Mouse (Mus musculus) CD4-positive, CD25-positive, alpha-beta regulatory T cell, adult 4 months (primary cell): ENCODE results near the gene B230307C23Rik. TPM values are rescaled to one million over a fixed set of nuclear protein-coding genes. Genes with fewer than 3 reads are reported as not detected.
"Not testable (repeated sequence)": the region's sequence is repeated elsewhere in the genome, so short reads cannot be mapped to it uniquely, and the experiment has no call there.

Experiments
- ATAC-seq: one replicate; pipeline ENCODE4 v1.8.0; 2017
- polyA plus RNA-seq, 2 experiments: library from polyadenylated mRNA; unstranded; fragments of 100-300 nt; shearing (Covaris generic); gene quantifications; one replicate each; pipeline ENCODE4 v1.2.1; 2017

The B230307C23Rik gene
- 10 to 100 TPM; 43.8 to 46.1 TPM for polyA plus RNA-seq

DNA sequence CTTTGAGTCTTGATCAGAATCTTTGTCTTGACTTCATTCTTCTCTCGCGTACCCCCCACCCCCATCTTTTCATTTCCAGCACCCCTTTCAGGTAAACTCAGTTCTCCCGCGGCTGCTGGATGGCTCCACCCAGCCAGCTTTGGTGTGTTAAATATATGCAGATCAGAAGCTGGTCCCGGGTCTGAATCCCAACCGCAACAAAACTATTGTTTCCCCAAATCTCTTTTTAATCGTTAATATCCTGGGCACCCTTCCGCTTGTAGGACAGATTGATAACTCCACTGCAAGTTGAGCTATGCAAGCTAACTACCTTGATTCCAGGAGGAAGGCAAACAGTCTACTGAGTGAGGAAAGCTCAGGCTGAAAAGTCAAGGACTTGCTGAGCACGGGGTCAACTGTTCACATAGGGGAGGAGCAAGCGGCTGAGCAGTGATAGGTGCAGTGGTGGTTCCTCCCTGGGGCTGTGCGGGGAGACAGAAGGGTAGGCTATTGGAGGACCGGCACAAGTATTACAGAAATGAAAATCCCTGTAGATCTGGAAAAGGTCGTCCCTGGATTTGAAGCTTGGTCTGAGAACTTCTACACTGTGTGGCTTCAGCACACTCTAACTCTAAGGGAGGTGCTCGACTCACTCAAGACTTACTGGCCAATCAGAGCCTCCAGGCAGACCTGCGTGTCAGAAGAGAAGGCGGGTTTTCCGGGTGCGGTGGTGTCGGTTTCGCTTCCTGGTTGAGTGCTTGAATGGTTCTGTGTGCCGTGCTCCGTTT, at the start of gene B230307C23Rik:
B230307C23Rik (plus strand) TSS at position 700 of the 767 bp plus-strand sequence.
- ATAC-seq: peak; percentile 97

- no peak for ATAC-seq
Observed at GRCm38 (mm10) chr16:97948836-97949235, 48.3 kb upstream of the B230307C23Rik start.

DNA sequence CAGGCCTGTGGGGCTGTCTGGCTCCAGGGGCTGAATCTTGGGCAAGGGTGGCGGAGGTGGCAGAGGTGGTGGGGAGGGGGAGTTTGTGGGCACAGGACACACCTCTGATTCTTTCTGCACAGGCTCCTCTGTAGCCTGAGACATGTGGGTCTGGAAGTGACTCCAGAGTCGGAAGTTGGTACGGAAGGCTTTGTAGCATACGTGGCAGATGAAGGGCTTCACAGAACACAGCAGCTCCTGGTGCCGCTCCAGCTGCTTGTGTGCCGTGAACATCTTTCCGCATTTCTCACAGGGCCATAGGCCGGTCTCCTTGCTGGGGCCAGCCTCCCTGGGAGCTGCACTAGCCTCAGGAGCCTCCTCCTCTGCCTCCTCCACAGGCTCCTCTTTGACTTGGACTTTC, 47.1 kb upstream of the B230307C23Rik start:
- no peak for ATAC-seq

- ATAC-seq: no peak
Observed at GRCm38 (mm10) chr16:97952371-97952770, 44.7 kb upstream of the B230307C23Rik start.

DNA sequence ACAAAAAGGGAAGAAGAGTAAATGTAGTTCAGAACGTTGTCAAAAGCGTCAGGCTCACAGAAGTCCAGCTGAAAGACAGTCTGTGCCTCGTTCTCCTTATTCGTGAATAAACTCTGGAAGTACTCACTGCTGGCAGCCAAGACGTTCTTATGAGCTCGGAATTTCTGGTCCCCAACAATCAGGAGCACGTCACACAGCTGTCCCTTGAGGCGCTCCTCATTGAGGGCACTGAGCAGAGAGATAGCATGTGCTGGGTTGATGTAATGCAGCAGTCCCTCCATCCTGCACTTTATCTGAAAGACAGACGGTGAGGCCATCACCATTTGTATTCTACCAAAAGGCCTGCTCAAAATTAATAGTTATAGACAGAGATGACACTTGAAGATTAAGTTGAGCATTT, 44.3 kb upstream of the B230307C23Rik start:
- no peak for ATAC-seq

GRCm38 (mm10) chr16:97953300-97953699, 43.8 kb upstream of the B230307C23Rik start:
- no peak for ATAC-seq

DNA sequence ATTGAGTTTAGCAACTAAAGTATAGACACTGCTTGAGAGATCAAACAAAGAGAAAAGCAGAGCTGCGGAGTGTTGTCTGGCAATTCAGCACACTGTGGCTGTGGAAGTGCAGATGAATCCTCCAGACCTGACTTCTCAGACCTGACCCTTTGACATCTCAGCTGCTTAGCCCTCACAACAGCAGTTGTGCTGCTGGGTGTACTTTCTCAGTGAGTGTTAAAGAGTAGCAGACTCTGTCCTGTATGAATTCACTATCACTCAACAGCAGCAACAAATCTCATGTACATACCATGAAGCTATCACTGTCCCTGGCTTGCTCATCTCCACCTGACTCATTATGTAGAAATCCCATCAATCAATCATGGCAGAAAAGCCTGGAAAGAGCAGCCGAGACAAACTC, 41.1 kb upstream of the B230307C23Rik start:
- ATAC-seq: no peak

DNA sequence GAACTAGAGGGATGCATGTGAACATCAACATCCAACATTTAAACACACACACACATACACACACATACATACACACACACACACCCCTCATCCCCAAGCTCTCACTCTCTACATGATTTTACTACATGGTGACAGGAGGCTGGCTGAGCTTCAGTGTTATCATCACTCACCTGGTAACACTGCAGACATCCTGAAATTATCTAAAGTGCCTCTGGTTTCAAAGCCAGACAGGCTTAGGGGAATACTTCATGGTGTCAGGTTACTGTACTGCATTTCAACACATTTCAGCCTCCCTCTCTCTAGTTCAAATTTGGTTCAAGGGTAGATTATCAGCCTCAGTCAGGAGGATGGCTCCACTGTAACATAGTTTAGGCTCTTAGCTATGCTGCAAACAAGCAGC, 39.5 kb upstream of the B230307C23Rik start:
- no peak for ATAC-seq

- ATAC-seq: no peak
Observed at GRCm38 (mm10) chr16:97958401-97958973, 38.6 kb upstream of the B230307C23Rik start.

DNA sequence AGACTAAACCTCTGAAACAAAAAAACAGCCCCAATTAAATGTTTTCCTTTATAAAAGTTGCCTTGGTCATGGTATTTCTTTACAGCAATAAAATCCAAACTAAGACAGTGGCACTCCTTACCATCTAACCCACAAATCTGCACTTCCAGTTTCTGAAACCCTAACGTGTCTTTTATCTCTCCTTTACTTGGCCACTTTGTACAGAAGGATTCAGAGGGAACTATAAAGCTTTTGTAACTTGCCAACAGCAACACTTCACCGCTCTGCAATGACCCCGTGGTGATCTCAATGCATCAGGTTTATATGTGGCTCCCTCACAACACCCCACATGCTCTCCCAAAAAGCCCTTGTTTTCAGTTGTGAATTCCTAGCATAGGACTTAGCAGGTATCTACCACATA, 36.8 kb upstream of the B230307C23Rik start:
- ATAC-seq: no peak

DNA sequence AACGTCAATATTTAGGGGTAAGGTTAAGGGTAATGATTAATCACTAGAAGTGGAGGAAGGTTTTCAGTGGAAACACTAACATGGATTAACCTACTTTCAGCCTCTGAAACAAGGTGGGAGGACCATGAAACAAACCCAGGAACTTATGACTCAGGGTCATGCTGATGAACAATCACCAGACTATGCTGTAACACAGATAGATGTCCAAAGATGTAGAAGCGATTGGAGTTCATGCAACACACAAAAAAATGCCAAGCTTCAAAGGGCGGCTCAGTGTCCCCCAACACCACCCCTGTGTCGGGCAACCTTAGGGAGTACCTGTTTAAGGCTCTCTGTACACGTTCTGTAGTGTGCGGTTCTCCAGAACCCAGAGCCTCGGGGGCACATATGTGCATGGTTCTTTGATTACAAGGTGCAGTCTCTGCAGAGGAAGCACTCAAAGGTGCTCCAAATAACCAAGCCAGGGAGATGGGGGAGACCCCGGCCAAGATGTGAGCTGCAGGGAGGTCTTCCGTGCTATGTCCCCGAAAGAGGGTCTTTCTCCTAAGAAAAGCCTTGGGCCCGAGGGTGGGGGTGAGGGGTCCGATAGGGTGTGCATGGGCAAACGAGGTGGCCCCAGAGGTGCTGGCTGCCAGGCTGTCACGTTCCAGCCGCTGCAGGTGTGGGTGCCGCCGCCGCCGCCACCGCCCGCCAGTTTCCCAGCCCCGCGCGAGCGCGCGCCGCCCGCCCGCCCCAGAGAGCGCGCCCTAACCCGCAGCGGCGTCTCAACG, 35.5 kb upstream of the B230307C23Rik start:
- peak; percentile 6 for ATAC-seq

- peak; percentile 82 for ATAC-seq
Observed at GRCm38 (mm10) chr16:97962151-97962948, 34.8 kb upstream of the B230307C23Rik start, which contains the start of the genes C2cd2 and Zbtb21. Gene C2cd2, minus strand, starts transcription at chr16:97962598. Gene Zbtb21, minus strand, starts transcription at chr16:97962622.

- peak; percentile 21 for ATAC-seq
Observed at GRCm38 (mm10) chr16:97963956-97964540, 33.1 kb upstream of the B230307C23Rik start.

DNA sequence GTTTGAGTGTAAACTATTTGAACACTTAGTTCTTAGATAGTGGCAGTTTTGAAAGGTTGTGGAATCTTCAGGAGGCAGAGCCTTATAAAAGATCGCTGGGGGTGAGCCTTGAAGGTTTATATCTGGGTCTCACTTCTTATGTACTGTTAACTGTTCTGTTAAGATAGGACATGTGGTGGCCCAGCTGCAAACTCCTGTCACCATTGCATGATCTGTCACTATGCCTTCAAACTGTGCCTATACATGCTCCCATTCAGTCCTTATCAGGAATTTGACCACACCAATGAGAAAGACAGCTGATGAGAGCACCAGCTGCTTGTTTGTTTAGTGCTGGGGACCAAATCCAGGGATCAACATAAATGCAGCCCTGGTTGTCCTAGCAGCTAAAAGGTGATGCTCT, 19.8 kb upstream of the B230307C23Rik start:
- no peak for ATAC-seq

GRCm38 (mm10) chr16:97977722-97978121, 19.4 kb upstream of the B230307C23Rik start:
- ATAC-seq: no peak

DNA sequence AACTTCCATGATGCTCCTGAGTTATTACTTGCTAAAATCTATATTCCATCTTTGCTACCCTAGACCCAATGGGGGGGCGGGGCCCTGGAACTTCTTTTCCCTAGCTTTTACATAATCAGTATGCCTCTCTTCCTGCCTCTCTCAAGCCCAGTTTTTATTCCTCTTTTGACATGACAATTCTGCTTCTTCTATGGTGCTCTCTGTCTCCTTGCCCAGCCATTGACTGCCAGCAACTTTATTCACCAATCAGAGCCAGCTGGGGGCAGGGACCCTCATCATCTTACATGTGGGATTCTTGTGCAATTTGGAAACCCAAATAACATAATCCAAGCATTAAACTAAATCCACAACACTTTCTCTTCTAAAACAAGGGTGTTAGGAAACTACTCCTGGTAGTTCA, 15.8 kb upstream of the B230307C23Rik start:
- ATAC-seq: no peak

DNA sequence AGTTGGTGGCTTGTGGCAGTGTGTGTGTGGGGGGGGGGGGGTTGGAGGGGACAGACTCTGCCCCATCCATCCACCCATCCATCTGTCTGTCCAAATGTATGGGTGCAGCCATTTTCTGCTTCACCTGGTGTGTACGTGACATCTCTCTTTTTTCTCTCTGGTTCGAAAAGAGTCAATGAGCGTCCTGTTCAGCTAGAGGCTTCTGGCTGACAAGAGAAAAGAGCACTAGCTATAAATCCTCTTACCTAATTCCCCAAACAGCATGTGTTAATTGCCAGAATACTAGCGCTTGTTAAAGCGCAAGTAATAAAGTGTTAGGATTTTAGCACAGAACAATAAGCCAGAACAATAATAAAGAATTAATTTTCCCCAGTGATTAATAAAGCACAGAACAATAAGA, 12.5 kb upstream of the B230307C23Rik start:
- ATAC-seq: no peak

DNA sequence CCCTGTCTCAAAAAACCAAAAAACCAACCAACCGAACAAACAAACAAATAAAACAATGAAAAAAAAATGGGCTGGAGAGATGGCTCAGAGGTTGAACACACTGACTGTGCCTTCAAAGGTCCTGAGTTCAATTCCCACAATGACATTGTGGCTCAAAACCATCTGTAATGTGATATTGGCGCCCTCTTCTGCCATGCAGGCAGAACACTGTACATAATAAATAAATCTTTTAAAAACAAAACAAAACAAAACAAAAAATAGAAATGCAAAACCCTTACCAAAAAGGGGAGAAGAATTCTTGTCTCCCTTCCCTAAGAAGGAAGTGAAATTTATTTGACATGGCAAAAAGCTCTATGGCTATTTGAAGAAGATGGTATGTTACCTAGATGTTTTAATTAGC, 5.6 kb upstream of the B230307C23Rik start:
- ATAC-seq: no peak

DNA sequence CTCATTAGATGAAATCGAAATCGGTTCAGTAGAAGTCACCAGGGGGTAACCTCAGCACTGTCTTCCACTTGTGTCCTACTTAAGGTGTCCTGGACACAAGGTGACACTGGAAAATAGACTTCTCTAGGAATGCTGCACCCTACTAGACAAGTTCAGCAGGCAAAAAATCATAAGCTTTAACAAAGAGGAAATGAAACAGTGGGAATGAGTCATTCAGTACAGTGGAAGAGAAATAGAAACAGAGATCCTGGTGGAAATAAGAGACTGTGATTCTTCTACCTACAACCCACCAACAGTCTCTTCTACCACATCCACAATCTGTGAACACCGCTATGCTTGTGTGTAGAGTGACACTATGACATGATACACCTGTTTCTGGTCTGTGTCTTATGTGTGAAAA, 4.6 kb upstream of the B230307C23Rik start:
- not testable (repeated sequence) for ATAC-seq

- ATAC-seq: no peak
Observed at GRCm38 (mm10) chr16:97995849-97996615, 1.1 kb upstream of the B230307C23Rik start.

- ATAC-seq: not testable (repeated sequence)
Observed at GRCm38 (mm10) chr16:97997383-97997731, 242 bp downstream of the B230307C23Rik start.
